27 mouse cellular contexts compared by ENCODE assay signal in genomic region chr4:138292028-138292427, GRCm38 (mm10). TPM values are rescaled to one million over a fixed set of nuclear protein-coding genes. Genes with fewer than 3 reads are reported as not detected.
DNase-seq lines count a peak whose midpoint lies in the region; ATAC-seq and TF ChIP-seq lines count a peak whose summit lies in the region.
"Had no signal": no experiment of that assay in that cellular context is flagged by ENCODE, and none has a peak within 500 bp of the region (broad histone marks: within the 10 kb centered on the region; RNA-seq: fewer than 3 reads in every experiment).

No protein-coding gene starts in this region.

- no peak overlapping the region for H3K4me3 ChIP-seq in hindbrain, embryonic 15.5 days
- no peak overlapping the region for H3K4me3 ChIP-seq in hindbrain, embryonic 11.5 days (ENCODE audit: low read depth, low read length)
- H3K4me3 ChIP-seq in kidney, embryonic 16.5 days (ENCODE audit: low read length) = no peak overlapping the region
- no peak overlapping the region for H3K4me3 ChIP-seq in intestine, postnatal 0 days (ENCODE audit: low read depth, low read length)
- H3K4me3 ChIP-seq: embryonic facial prominence, embryonic 10.5 days; embryonic facial prominence, embryonic 13.5 days; erythroblast, embryonic 14.5 days; forebrain, embryonic 12.5 days; forebrain, embryonic 15.5 days; heart, embryonic 15.5 days; hindbrain, embryonic 13.5 days had no signal

- no peak overlapping the region for H3K9ac ChIP-seq in hindbrain, embryonic 15.5 days
- no peak overlapping the region for H3K9ac ChIP-seq in hindbrain, embryonic 11.5 days (ENCODE audit: low read depth, low read length)
- no peak overlapping the region for H3K9ac ChIP-seq in kidney, embryonic 16.5 days (replicated peaks; ENCODE audit: low read length)
- H3K9ac ChIP-seq in intestine, postnatal 0 days (ENCODE audit: low read depth, low read length) = no peak overlapping the region
- H3K9ac ChIP-seq: embryonic facial prominence, embryonic 13.5 days; forebrain, embryonic 12.5 days; forebrain, embryonic 15.5 days; heart, embryonic 15.5 days; hindbrain, embryonic 13.5 days had no signal

- no peaks in the 10 kb centered on the region for H3K36me3 ChIP-seq in hindbrain, embryonic 15.5 days
- H3K36me3 ChIP-seq in hindbrain, embryonic 11.5 days (ENCODE audit: control insufficient read depth, insufficient read depth, low read length) = no peaks in the 10 kb centered on the region
- no peaks in the 10 kb centered on the region for H3K36me3 ChIP-seq in kidney, embryonic 16.5 days (ENCODE audit: insufficient read depth, low read length)
- H3K36me3 ChIP-seq in intestine, postnatal 0 days (ENCODE audit: control insufficient read depth, insufficient read depth) = no peaks in the 10 kb centered on the region
- H3K36me3 ChIP-seq: embryonic facial prominence, embryonic 10.5 days; embryonic facial prominence, embryonic 13.5 days; forebrain, embryonic 12.5 days; forebrain, embryonic 15.5 days; heart, embryonic 15.5 days; hindbrain, embryonic 13.5 days had no signal

- TF ChIP-seq CTCF in intestine, postnatal 0 days (IDR thresholded peaks at IDR 0.05; ENCODE audit: low read depth) = no peak

- H3K27me3 ChIP-seq in hindbrain, embryonic 15.5 days = no peaks in the 10 kb centered on the region
- no peaks in the 10 kb centered on the region for H3K27me3 ChIP-seq in hindbrain, embryonic 11.5 days (ENCODE audit: control insufficient read depth, insufficient read depth, low read length)
- H3K27me3 ChIP-seq in kidney, embryonic 16.5 days (ENCODE audit: insufficient read depth, low read length) = no peaks in the 10 kb centered on the region
- no peaks in the 10 kb centered on the region for H3K27me3 ChIP-seq in intestine, postnatal 0 days (replicated peaks; ENCODE audit: control insufficient read depth, insufficient read depth, low read length)
- H3K27me3 ChIP-seq: forebrain, embryonic 15.5 days; heart, embryonic 15.5 days had no signal

- 0 out of 2 replicates have a peak overlapping the region, but pooled peaks have one; percentile 20 for H3K27ac ChIP-seq in hindbrain, embryonic 15.5 days (replicated peaks)
- no peak overlapping the region for H3K27ac ChIP-seq in hindbrain, embryonic 11.5 days (ENCODE audit: low read depth, low read length)
- H3K27ac ChIP-seq in kidney, embryonic 16.5 days (ENCODE audit: low read length) = 0 out of 2 replicates have a peak overlapping the region, but pooled peaks have one; percentile 34
- H3K27ac ChIP-seq in intestine, postnatal 0 days (ENCODE audit: low read depth, low read length) = no peak overlapping the region
- H3K27ac ChIP-seq: embryonic facial prominence, embryonic 10.5 days; embryonic facial prominence, embryonic 13.5 days; forebrain, embryonic 12.5 days; forebrain, embryonic 15.5 days; heart, embryonic 15.5 days; hindbrain, embryonic 13.5 days had no signal

- ATAC-seq in hindbrain, embryonic 15.5 days (ENCODE audit: low FRiP score, low read depth) = no peak
- ATAC-seq in hindbrain, embryonic 11.5 days (ENCODE audit: low FRiP score) = no peak
- no peak for ATAC-seq in kidney, embryonic 16.5 days (ENCODE audit: low FRiP score, low TSS enrichment)
- no peak; the same call in 1 of the 2 replicates for ATAC-seq in intestine, postnatal 0 days
- ATAC-seq: activated CD4-positive, CD25-positive, alpha-beta regulatory T cell, adult 4 months; forebrain, embryonic 15.5 days had no signal

- intact Hi-C loops in heart, postnatal 25 days (cut with DNase I) = no loop called here
- intact Hi-C loops in left cerebral cortex, postnatal 36 days (cut with DNase I) = no loop called here

- H3K4me2 ChIP-seq in hindbrain, embryonic 15.5 days = no peak overlapping the region
- no peak overlapping the region for H3K4me2 ChIP-seq in hindbrain, embryonic 11.5 days (replicated peaks; ENCODE audit: low read depth, low read length)
- H3K4me2 ChIP-seq in kidney, embryonic 16.5 days (replicated peaks; ENCODE audit: low read depth, low read length) = no peak overlapping the region
- H3K4me2 ChIP-seq in intestine, postnatal 0 days (replicated peaks; ENCODE audit: low read depth) = 0 out of 2 replicates have a peak overlapping the region, but pooled peaks have one; percentile 21
- H3K4me2 ChIP-seq: embryonic facial prominence, embryonic 13.5 days; forebrain, embryonic 12.5 days; forebrain, embryonic 15.5 days; heart, embryonic 11.5 days; heart, embryonic 15.5 days; hindbrain, embryonic 13.5 days had no signal

- DNase-seq in heart, adult 11 months = peak; percentile 80
- DNase-seq in heart, postnatal 25 days (ENCODE audit: low spot score) = no peak
- no peak for DNase-seq in hindbrain, embryonic 11.5 days (ENCODE audit: low spot score)
- DNase-seq in kidney, postnatal 14 days = no peak
- no peak for DNase-seq in left cerebral cortex, postnatal 36 days (ENCODE audit: low spot score in 2 of 2)
- DNase-seq: adrenal gland, adult 8-10 months; adrenal gland, postnatal 25 days; cerebellum, adult 11-12 months; cerebellum, adult 8-10 months; cerebellum, postnatal 10 days; cerebellum, postnatal 36 days; embryo, embryonic 11 days; gastrocnemius, postnatal 25 days; heart, postnatal 10 days; heart, postnatal 4 days had no signal

- 82% methylated on average over 13 of the region's 13 CpGs for WGBS in hindbrain, embryonic 15.5 days
- 86% methylated on average over 13 of the region's 13 CpGs for WGBS in hindbrain, embryonic 11.5 days
- 84% methylated on average over 13 of the region's 13 CpGs for WGBS in kidney, embryonic 16.5 days
- WGBS in intestine, postnatal 0 days = 82% methylated on average over 13 of the region's 13 CpGs

- no peaks in the 10 kb centered on the region for H3K9me3 ChIP-seq in hindbrain, embryonic 15.5 days
- H3K9me3 ChIP-seq in hindbrain, embryonic 11.5 days (ENCODE audit: control insufficient read depth, low read length) = no peaks in the 10 kb centered on the region
- H3K9me3 ChIP-seq in kidney, embryonic 16.5 days (ENCODE audit: low read length) = no peaks in the 10 kb centered on the region
- no peaks in the 10 kb centered on the region for H3K9me3 ChIP-seq in intestine, postnatal 0 days (ENCODE audit: control insufficient read depth)
- H3K9me3 ChIP-seq: embryonic facial prominence, embryonic 10.5 days; embryonic facial prominence, embryonic 13.5 days; forebrain, embryonic 12.5 days; forebrain, embryonic 15.5 days; heart, embryonic 15.5 days; hindbrain, embryonic 13.5 days had no signal

- peaks cover 12% of the 10 kb centered on the region for H3K4me1 ChIP-seq in hindbrain, embryonic 15.5 days (replicated peaks)
- H3K4me1 ChIP-seq in hindbrain, embryonic 11.5 days (replicated peaks; ENCODE audit: control insufficient read depth, insufficient read depth, low read length) = no peaks in the 10 kb centered on the region
- 0 out of 2 replicates have a peak, but pooled peaks cover 3% of the 10 kb centered on the region for H3K4me1 ChIP-seq in kidney, embryonic 16.5 days (ENCODE audit: insufficient read depth, low read length)
- peaks cover 3% of the 10 kb centered on the region; the same call in 1 of the 2 replicates for H3K4me1 ChIP-seq in intestine, postnatal 0 days (replicated peaks; ENCODE audit: control insufficient read depth, insufficient read depth, low read length)
- H3K4me1 ChIP-seq: embryonic facial prominence, embryonic 10.5 days; embryonic facial prominence, embryonic 13.5 days; forebrain, embryonic 12.5 days; heart, embryonic 15.5 days had no signal

RNA-seq across cellular contexts. Expression of gene Ddost, which starts 12.5 kb away (rescaled TPM):
- total RNA-seq in heart, postnatal 25 days (2021) = 10 to 100 TPM; 63.6 to 68.4 TPM
- 210 and 220 TPM in 2 replicates for polyA plus RNA-seq in hindbrain, embryonic 15.5 days (2015; fragmentation: Nextera tagmentation; extraction: Ambion mirVana)
- polyA plus RNA-seq in hindbrain, embryonic 11.5 days (2014; fragmentation: Nextera tagmentation; extraction: Ambion mirVana) = 214 and 227 TPM in 2 replicates
- polyA plus RNA-seq in kidney, embryonic 16.5 days (2015; fragmentation: Nextera tagmentation; extraction: Ambion mirVana) = 407 and 438 TPM in 2 replicates
- 177 and 178 TPM in 2 replicates for polyA plus RNA-seq in intestine, postnatal 0 days (2015; fragmentation: Nextera tagmentation; extraction: Ambion mirVana)
- total RNA-seq in left cerebral cortex, postnatal 36 days (2021) = 10 to 100 TPM; 84.1 to 91.4 TPM

RNA-seq across cellular contexts. Expression of gene Pink1, which starts 34.1 kb away (rescaled TPM):
- total RNA-seq in heart, postnatal 25 days (2021) = 100 to 1,000 TPM; 560 to 591 TPM
- 105 and 111 TPM in 2 replicates for polyA plus RNA-seq in hindbrain, embryonic 15.5 days (2015; fragmentation: Nextera tagmentation; extraction: Ambion mirVana)
- 19.9 and 24.5 TPM in 2 replicates for polyA plus RNA-seq in hindbrain, embryonic 11.5 days (2014; fragmentation: Nextera tagmentation; extraction: Ambion mirVana)
- polyA plus RNA-seq in kidney, embryonic 16.5 days (2015; fragmentation: Nextera tagmentation; extraction: Ambion mirVana) = 54.4 and 56.0 TPM in 2 replicates
- 65.8 and 71.7 TPM in 2 replicates for polyA plus RNA-seq in intestine, postnatal 0 days (2015; fragmentation: Nextera tagmentation; extraction: Ambion mirVana)
- 100 to 1,000 TPM; 270 to 338 TPM for total RNA-seq in left cerebral cortex, postnatal 36 days (2021)

RNA-seq across cellular contexts. Expression of gene Kif17, which starts 41.8 kb away (rescaled TPM):
- under 1 TPM; 0.13 to 0.22 TPM for total RNA-seq in heart, postnatal 25 days (2021)
- polyA plus RNA-seq in hindbrain, embryonic 15.5 days (2015; fragmentation: Nextera tagmentation; extraction: Ambion mirVana) = 3.9 and 4.5 TPM in 2 replicates
- polyA plus RNA-seq in hindbrain, embryonic 11.5 days (2014; fragmentation: Nextera tagmentation; extraction: Ambion mirVana) = 0.25 and 0.31 TPM in 2 replicates
- polyA plus RNA-seq in kidney, embryonic 16.5 days (2015; fragmentation: Nextera tagmentation; extraction: Ambion mirVana) = 2.2 and 2.6 TPM in 2 replicates
- polyA plus RNA-seq in intestine, postnatal 0 days (2015; fragmentation: Nextera tagmentation; extraction: Ambion mirVana) = 0.78 and 1.1 TPM in 2 replicates
- total RNA-seq in left cerebral cortex, postnatal 36 days (2021) = 10 to 100 TPM; 24.5 to 29.4 TPM
- total RNA-seq: gastrocnemius, postnatal 25 days had no signal
- polyA plus RNA-seq: activated CD4-positive, CD25-positive, alpha-beta regulatory T cell, adult 4 months had no signal

RNA-seq across cellular contexts. Expression of gene Sh2d5, which starts 41.8 kb away (rescaled TPM):
- total RNA-seq in heart, postnatal 25 days (2021) = under 1 TPM in 1 of 2 experiments, not detected in 1; 0.25 TPM
- polyA plus RNA-seq in hindbrain, embryonic 15.5 days (2015; fragmentation: Nextera tagmentation; extraction: Ambion mirVana) = 16.5 and 20.3 TPM in 2 replicates
- 1.8 and 2.9 TPM in 2 replicates for polyA plus RNA-seq in hindbrain, embryonic 11.5 days (2014; fragmentation: Nextera tagmentation; extraction: Ambion mirVana)
- polyA plus RNA-seq in kidney, embryonic 16.5 days (2015; fragmentation: Nextera tagmentation; extraction: Ambion mirVana) = 0.67 and 0.76 TPM in 2 replicates
- 0.21 and 0.33 TPM in 2 replicates for polyA plus RNA-seq in intestine, postnatal 0 days (2015; fragmentation: Nextera tagmentation; extraction: Ambion mirVana)
- total RNA-seq in left cerebral cortex, postnatal 36 days (2021) = 10 to 100 TPM; 66.7 to 74.0 TPM

Comparison
In these comparisons a context has a peak if more than half of its experiments do, and no peak if none do; other contexts are left out.
1. H3K27ac ChIP-seq: peak in hindbrain, embryonic 15.5 days (single experiment) and kidney, embryonic 16.5 days (single experiment); none in hindbrain, embryonic 11.5 days (single experiment) and intestine, postnatal 0 days (single experiment).